Mouse (Mus musculus): ENCODE data around the gene Gm973. TPM values are rescaled to one million over a fixed set of nuclear protein-coding genes. Genes with fewer than 3 reads are reported as not detected.

Gene Gm973
- polyA plus RNA-seq, 1 experiment from 2014 or later = 5.5 TPM

GRCm38 (mm10) chr1:59584656-59585410, 68.8 kb downstream of the Gm973 start:
- DNase-seq (ENCODE audit: low spot score) = peak; percentile 74
- TF ChIP-seq EP300 (IDR thresholded peaks at IDR 0.05) (no peak), CTCF (IDR thresholded peaks at IDR 0.05) (peak; percentile 88)

DNA sequence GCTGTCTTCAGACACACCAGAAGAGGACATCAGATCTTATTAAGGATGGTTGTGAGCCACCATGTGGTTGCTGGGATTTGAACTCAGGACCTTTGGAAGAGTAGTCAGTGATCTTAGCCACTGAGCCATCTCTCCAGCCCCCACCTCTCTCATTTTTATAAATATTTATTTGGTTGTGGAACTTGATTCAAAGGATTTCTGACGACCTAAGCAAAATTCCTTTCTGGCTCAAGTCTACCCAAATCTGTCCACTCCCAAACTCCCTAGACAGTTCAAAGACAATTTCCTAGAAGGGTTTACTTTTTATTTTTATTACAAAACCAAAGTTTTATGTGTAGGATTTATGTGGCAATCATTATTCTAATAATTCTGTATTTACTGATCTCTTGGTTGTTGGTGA, 73.2 kb downstream of the Gm973 start:
- 64% methylated on average over 1 of the region's 1 CpGs for WGBS
- Histone ChIP-seq H3K27me3 (replicated peaks; ENCODE audit: insufficient read depth, low read length) (no peaks in the 10 kb centered on the region), H3K4me1 (ENCODE audit: insufficient read depth, low read depth, low read length) (peaks cover 4% of the 10 kb centered on the region; the same call in 1 of the 2 replicates), H3K9me3 (ENCODE audit: low read length) (no peaks in the 10 kb centered on the region), H3K9ac (replicated peaks; ENCODE audit: low read depth) (no peak overlapping the region), H3K27ac (ENCODE audit: low read length) (no peak overlapping the region), H3K36me3 (ENCODE audit: insufficient read depth, low read length) (no peaks in the 10 kb centered on the region), H3K4me2 (replicated peaks; ENCODE audit: low read depth, low read length) (no peak overlapping the region), H3K4me3 (ENCODE audit: low read depth, low read length) (no peak overlapping the region)
- ATAC-seq = no peak
- DNase-seq (ENCODE audit: low spot score) = no peak
- TF ChIP-seq EP300 (IDR thresholded peaks at IDR 0.05) (no peak), CTCF (IDR thresholded peaks at IDR 0.05) (no peak)

More at GRCm38 (mm10) chr1:59584656-59585410, 68.8 kb downstream of the Gm973 start:
- H3K4me2 ChIP-seq (replicated peaks; ENCODE audit: low read depth, low read length) = peak overlapping the region; percentile 40; the same call in 1 of the 2 replicates
- H3K4me1 ChIP-seq (ENCODE audit: insufficient read depth, low read depth, low read length) = peaks cover 1% of the 10 kb centered on the region; the same call in 1 of the 2 replicates
- H3K27ac ChIP-seq (ENCODE audit: low read length) = no peak overlapping the region
- H3K4me3 ChIP-seq (ENCODE audit: low read depth, low read length) = no peak overlapping the region
- H3K9me3 ChIP-seq (ENCODE audit: low read length) = no peaks in the 10 kb centered on the region
- no peak overlapping the region for H3K9ac ChIP-seq (replicated peaks; ENCODE audit: low read depth)
- ATAC-seq = no peak
- H3K36me3 ChIP-seq (ENCODE audit: insufficient read depth, low read length) = no peaks in the 10 kb centered on the region
- whole genome bisulfite sequencing = 18% methylated on average over 17 of the region's 18 CpGs
- H3K27me3 ChIP-seq (replicated peaks; ENCODE audit: insufficient read depth, low read length) = no peaks in the 10 kb centered on the region

- Histone ChIP-seq H3K9ac (replicated peaks; ENCODE audit: low read depth) (no peak overlapping the region), H3K36me3 (ENCODE audit: insufficient read depth, low read length) (no peaks in the 10 kb centered on the region), H3K27ac (ENCODE audit: low read length) (peak overlapping the region; percentile 51; the same call in 1 of the 2 replicates), H3K27me3 (replicated peaks; ENCODE audit: insufficient read depth, low read length) (no peaks in the 10 kb centered on the region), H3K4me2 (replicated peaks; ENCODE audit: low read depth, low read length) (peak overlapping the region; percentile 42), H3K4me3 (ENCODE audit: low read depth, low read length) (peak overlapping the region; percentile 5; the same call in 1 of the 2 replicates), H3K9me3 (ENCODE audit: low read length) (no peaks in the 10 kb centered on the region), H3K4me1 (ENCODE audit: insufficient read depth, low read depth, low read length) (peaks cover 4% of the 10 kb centered on the region; the same call in 1 of the 2 replicates)
- ATAC-seq (no peak), DNase-seq (ENCODE audit: low spot score) (peak; percentile 33)
- TF ChIP-seq EP300 (IDR thresholded peaks at IDR 0.05) (no peak), CTCF (IDR thresholded peaks at IDR 0.05) (no peak)
- WGBS = 20% methylated on average over 10 of the region's 10 CpGs
Measured at GRCm38 (mm10) chr1:59592359-59592758, 76.3 kb downstream of the Gm973 start.

GRCm38 (mm10) chr1:59592876-59593275, 76.8 kb downstream of the Gm973 start:
- Histone ChIP-seq H3K4me1 (ENCODE audit: insufficient read depth, low read depth, low read length) (peaks cover 4% of the 10 kb centered on the region; the same call in 1 of the 2 replicates), H3K9me3 (ENCODE audit: low read length) (no peaks in the 10 kb centered on the region), H3K4me2 (replicated peaks; ENCODE audit: low read depth, low read length) (peak overlapping the region; percentile 42), H3K4me3 (ENCODE audit: low read depth, low read length) (peak overlapping the region; percentile 5; the same call in 1 of the 2 replicates), H3K27ac (ENCODE audit: low read length) (peak overlapping the region; percentile 51; the same call in 1 of the 2 replicates), H3K27me3 (replicated peaks; ENCODE audit: insufficient read depth, low read length) (no peaks in the 10 kb centered on the region), H3K36me3 (ENCODE audit: insufficient read depth, low read length) (no peaks in the 10 kb centered on the region), H3K9ac (replicated peaks; ENCODE audit: low read depth) (no peak overlapping the region)
- DNase-seq (ENCODE audit: low spot score) (peak; percentile 78), ATAC-seq (peak; percentile 30)
- 23% methylated on average over 12 of the region's 12 CpGs for WGBS
- TF ChIP-seq EP300 (IDR thresholded peaks at IDR 0.05) (peak; percentile 44; the same call in 1 of the 2 replicates), CTCF (IDR thresholded peaks at IDR 0.05) (no peak)

DNA sequence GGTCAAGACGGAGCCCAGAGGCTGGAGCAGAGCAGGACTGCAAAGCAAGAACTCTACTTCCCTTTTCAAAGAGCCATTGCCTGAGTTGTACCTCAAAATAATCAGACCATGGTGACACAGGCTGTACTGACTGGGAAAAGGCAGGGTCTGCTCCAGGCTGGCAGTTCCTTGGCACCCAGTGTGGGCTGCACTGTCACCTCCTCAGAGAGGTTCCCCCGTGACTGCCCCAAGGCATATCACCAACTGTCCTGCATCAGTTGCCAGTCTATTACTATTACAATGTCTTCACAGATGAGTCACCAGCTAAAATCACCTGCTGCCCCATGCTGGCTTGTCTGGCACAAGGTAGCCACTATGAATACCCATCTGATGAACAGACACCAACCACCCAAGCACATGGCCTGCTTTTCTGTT, 77.6 kb downstream of the Gm973 start:
- Histone ChIP-seq H3K9me3 (ENCODE audit: low read length) (no peaks in the 10 kb centered on the region), H3K4me3 (ENCODE audit: low read depth, low read length) (no peak overlapping the region), H3K4me1 (ENCODE audit: insufficient read depth, low read depth, low read length) (peaks cover 4% of the 10 kb centered on the region; the same call in 1 of the 2 replicates), H3K4me2 (replicated peaks; ENCODE audit: low read depth, low read length) (no peak overlapping the region), H3K9ac (replicated peaks; ENCODE audit: low read depth) (no peak overlapping the region), H3K27ac (ENCODE audit: low read length) (peak overlapping the region; percentile 20; the same call in 1 of the 2 replicates), H3K36me3 (ENCODE audit: insufficient read depth, low read length) (no peaks in the 10 kb centered on the region), H3K27me3 (replicated peaks; ENCODE audit: insufficient read depth, low read length) (no peaks in the 10 kb centered on the region)
- ATAC-seq (peak; percentile 27; the same call in 1 of the 2 replicates), DNase-seq (ENCODE audit: low spot score) (peak; percentile 8)
- 51% methylated on average over 2 of the region's 2 CpGs for WGBS
- TF ChIP-seq EP300 (IDR thresholded peaks at IDR 0.05) = no peak
- no peak for TF ChIP-seq CTCF (IDR thresholded peaks at IDR 0.05)

GRCm38 (mm10) chr1:59594586-59595266, 78.7 kb downstream of the Gm973 start:
- DNase-seq (ENCODE audit: low spot score) = peak; percentile 77
- peak; percentile 80 for ATAC-seq
- TF ChIP-seq CTCF (IDR thresholded peaks at IDR 0.05) = no peak
- WGBS = 60% methylated on average over 11 of the region's 11 CpGs
- no peaks in the 10 kb centered on the region for H3K27me3 ChIP-seq (replicated peaks; ENCODE audit: insufficient read depth, low read length)
- H3K27ac ChIP-seq (ENCODE audit: low read length) = no peak overlapping the region
- no peaks in the 10 kb centered on the region for H3K36me3 ChIP-seq (ENCODE audit: insufficient read depth, low read length)
- peaks cover 4% of the 10 kb centered on the region; the same call in 1 of the 2 replicates for H3K4me1 ChIP-seq (ENCODE audit: insufficient read depth, low read depth, low read length)
- no peak overlapping the region for H3K4me2 ChIP-seq (replicated peaks; ENCODE audit: low read depth, low read length)
- no peak overlapping the region for H3K9ac ChIP-seq (replicated peaks; ENCODE audit: low read depth)
- H3K4me3 ChIP-seq (ENCODE audit: low read depth, low read length) = no peak overlapping the region
- H3K9me3 ChIP-seq (ENCODE audit: low read length) = no peaks in the 10 kb centered on the region
